Mouse (Mus musculus) c-Kit-positive CD71-positive TER-119-negative erythroid progenitor cells, embryonic 14.5 days (primary cell): ENCODE measurements at regions not wholly inside any gene's neighbourhood (a gene's known extent, or its start where the extent isn't known, plus 50 kb on each side); places are given as distances from the start of the nearest gene placed in this dataset.

ENCODE experiments used
- DNase-seq: peaks from one replicate; pipeline ENCODE4 v3.0.0-alpha.2; 2013; ENCODE audit warnings: low read depth

DNA sequence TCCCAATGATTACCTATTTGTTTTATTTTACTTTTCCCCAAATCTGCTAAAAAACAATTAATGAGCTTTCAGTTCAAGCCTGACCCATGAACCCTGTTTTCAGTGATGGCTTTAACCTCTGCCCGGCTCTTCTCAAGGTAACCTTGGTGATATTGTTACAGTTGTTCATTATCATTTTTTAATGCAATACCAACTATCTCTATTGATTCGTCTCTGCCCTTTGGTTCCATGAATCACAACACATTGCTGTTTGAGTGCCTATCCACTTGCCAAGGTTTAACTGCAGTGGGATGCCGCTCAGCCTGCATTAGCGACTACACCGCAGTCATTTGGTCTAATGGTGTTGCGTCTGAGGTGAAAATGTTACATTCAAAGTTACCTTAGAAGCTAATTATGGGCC, 317.9 kb downstream of the Etnk1 start:
- no peak for DNase-seq

DNA sequence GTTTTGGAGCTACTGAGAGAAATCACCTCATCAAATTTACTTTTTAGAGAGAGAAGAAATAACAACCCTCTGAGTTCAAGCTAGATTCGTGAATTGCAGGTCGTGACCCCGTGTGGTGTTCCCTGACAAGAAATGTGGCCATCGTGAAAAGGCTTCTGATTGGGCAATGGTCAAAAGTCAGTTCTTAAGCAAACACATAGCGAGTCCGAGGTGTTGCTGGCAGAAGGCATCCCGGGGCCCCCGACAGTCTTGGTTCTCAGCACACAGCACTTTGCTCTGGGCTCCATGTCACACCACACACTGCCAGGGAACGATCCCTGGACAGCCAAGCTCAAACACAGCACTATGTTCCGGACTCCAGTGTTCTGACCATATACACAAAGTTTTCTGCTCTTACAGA, 320.0 kb downstream of the Etnk1 start:
- DNase-seq: no peak

DNA sequence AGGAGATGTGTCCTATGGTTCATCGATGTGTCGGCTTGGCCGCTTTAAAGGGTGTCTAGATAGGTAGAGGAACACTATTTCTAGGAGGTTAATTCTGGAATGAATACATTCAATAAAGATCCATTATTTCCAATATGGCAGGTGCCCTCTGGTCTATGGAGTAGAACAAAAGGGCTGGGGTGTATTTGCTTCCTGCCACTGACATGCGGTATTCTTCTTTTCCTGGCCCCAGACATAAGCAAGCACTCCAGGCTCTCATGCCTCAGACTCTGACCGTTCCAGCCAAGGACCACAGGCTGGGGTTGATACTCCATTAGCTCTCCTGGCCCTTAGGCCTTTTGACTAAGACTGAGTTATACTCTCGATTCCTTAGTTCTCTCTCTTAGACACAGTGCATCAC, 323.0 kb downstream of the Etnk1 start:
- DNase-seq: no peak

DNA sequence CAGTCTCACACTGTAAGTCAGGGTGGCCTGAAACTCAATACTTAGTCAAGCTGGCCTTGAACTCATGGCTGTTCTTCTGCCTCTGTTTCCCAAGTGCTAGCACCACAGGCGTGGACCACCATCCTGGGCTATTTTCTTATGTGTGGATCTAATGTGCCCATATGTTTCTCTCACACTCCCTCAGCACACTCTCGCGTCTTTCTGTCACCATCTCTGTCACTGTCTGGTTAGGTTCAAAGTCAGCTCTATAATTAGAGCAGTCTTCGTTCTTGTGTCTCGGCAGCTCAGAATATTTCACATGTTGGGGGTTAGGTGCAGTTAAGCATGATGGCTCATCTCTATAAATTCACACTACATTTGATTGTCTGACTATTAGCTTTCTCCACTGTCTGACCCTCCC, 324.4 kb downstream of the Etnk1 start:
- no peak for DNase-seq

DNA sequence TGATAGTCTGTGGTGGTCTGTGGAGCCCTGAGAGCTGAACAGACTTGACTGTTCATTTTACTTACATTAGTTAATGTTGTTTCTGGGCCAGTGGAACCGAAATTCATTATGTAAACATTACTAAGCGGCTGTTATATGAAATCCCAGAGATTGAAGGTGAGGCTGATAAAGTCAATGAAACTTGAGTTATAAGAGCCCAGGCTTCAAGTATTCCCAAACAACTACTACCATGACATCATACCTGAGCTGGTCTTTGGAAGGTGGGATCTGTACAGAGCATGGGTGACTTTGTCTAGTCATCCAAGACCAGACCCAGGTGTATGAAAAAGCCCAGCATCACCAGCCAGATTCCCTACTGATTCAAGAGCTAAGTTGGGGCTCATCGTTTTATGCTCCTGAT, 326.5 kb downstream of the Etnk1 start:
- no peak for DNase-seq

DNA sequence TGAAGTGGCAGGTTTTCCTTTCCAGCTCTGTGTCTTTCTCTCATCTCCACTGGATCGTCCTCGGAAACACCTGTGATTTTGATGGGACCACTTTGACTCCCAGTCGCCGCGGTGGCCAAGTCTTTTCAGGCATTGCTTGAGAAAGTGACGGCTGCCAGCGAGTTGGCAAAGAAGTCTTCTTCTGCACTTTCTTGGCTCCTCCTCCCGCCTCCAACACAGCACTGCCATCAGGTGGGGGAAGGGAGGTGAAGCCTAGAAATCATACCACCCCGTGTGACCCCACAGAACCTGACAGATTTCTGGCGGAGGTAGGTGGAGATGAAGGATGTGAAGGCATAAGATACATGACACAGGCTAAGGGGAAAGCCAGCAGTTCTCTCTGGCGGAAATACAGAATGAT, 327.3 kb downstream of the Etnk1 start:
- no peak for DNase-seq

DNA sequence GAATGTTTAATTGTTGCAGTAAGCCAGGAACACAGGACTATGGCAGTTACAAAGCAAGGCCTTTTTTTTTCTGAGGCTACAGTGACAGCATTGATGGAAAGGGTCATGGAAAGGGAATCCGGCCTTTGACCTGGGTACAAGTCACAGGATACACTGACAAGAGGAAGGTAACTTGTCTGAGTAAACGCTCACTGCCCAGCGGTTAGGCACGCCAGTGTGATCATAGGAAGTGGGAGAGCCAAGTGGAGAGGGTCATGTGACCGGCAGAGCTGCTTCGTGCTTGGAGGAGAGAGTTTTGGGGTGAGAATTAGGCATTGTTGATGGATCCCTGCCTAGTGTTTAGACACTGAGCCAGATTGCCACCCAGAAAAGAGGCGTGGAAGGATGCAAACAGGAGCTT, 327.9 kb downstream of the Etnk1 start:
- no peak for DNase-seq

DNA sequence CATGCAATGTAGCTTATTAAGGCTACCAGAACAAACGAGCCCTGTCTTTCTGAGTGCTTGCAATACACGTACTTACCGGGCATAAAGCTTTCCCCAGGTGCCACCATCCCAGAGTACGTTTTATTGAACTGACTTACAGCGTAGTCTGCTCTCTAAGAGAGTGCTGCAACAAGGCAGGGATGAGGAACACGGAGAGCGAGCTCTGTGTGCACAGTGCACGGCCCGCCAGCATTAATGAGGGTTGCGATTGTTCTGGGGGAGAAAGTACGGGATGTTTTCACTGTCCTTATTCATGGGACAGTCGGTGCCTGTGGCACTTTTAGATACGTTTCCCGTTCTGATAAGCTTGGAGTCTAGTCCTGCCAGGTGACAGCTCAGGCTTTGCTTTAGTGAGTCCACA, 331.7 kb downstream of the Etnk1 start:
- no peak for DNase-seq

DNA sequence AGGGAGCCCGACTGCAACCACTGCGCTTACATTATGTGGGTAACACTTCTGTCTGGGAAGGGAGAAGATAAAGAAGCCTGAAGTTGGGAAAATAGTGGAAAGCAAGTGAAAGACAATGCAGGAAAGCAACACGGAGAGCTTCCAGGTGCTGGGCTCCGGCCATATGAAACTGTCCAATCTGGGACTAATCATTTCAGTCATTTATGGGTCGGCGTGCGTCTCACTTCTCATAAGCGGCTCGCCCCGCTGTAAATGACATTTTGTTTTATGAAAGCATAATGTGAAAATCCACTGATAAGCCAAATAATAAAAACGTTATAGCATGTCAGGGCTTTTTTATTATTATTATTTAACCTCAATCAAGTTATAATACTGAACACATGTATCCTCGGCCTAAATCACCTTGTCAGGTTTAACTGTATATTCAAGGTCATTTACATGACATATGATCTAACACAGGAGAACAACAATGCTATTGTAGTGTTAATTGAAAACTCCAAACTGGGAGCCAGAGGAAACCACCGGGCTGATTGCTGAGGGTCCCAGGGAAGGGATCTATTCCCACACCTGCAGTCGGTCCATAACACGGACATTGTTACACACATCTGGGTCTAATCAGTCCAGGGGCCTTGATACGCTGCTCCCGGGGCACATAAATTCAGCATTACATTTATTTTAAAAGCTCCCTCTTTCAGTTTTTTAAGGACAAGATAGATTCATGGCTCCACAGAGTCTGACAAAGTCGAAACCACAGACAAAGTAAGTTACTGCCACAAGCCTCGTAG, 332.4 kb downstream of the Etnk1 start:
- no peak for DNase-seq

DNA sequence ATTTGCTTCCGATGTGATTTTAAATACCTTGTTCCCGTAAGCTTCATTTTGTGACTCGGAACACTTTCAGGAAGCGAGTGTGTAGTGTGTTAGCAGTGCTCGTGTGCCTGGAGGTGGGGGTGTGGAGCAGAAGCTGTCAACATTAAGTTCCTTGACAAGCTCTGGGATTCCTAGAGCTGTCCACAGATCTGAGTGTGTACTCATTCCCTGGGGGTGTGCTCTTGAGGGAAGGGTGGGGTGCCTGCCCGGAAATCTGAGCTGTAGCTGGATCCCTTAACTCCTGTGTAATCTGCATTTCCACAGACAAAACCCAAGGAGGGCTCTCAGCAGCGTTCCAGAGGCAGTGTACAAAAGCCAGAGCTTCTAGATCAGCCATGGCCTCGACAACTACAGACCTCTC, 335.8 kb downstream of the Etnk1 start:
- no peak for DNase-seq

DNA sequence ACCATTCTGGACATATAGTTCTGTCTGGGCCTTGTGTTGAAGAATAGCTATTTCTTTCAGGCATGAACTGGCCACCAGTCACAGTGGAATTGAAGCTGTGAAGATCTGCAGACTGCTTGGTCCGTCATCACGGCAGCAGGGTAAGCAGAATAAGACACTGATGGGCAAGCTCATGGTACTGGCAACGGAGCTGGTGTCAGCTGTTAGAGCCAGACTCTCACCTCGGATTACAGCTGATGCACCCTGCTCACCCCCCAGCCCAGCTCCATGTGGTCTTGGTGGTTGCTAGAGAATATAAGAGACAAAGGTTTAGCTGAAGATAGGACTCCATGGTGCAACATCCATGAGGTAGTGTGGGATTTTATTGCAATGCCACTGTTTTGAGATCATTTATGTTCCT, 336.9 kb downstream of the Etnk1 start:
- no peak for DNase-seq

DNA sequence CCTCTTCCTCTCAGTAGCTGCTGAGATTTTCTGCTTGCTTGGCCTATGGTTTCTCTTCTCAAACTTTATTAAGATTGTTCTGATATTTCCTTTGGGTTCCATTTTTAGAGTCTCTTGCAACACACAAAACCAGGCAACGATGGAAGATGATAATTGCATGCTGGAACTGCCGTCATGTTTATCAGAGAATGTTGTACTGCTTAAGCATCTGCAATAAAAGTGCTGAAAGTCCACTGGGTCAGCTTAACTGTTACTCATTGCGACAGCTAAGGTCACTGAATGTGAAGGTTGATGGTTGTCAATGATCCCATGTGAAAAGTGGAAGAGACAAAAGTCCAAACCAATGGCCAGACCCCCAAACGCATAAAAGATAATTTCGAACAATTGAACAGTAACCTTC, 346.4 kb downstream of the Etnk1 start:
- no peak for DNase-seq

DNA sequence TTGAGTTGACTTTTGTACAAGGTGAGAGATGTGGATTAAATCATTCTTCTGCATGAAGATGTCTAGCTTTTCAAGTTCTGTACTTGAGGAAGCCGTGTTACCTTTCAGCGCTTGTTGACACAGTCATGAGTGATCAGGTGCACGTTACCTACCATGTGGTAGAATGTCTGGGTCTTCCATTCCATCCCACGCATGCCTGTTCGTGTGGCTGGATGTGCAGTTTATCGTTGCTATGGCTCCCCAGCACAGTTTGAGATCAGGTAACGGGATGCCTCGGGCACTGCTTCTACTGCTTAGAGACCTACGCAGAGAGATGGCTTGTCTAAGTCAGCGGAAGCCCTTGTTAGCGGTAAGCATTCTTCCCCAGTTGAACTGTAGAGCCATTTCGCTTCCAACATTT, 348.1 kb downstream of the Etnk1 start:
- no peak for DNase-seq

DNA sequence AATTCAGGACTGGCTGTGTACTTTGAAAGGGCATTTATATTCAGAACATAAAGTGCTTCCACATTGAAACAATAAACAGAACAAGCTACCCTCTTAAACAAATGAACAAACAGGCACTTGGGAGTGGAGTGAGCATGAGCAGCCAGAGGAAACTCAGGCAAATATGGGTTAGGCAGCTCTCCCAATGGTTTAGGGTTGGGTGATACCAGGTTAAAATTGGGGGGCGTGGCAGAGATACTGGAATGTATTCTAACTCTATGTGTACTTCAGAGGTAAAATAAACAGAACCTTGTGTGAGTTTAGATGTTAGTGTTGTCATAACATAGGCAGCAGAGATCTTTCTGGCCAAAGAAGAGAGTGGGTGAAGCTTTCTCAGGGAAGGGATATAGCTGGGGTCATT, 349.7 kb downstream of the Etnk1 start:
- no peak for DNase-seq

DNA sequence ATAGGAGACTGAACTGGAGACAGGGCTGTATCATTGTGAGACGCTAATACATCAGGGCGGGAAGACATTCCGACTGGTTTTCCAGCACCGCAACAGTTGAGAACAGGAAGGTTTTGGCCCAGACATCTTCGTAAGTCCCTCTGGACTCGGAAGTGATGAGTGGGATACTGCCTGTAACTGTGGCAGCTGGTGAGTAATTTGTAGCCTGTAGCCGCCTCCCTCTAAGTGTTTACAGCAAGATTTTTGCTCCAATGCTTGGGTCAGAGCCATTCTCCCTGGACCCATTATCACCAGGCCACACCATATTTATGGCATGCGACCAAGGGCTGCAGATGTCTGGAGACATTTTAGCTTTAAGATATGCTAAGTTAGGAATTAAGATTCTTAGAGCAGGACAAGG, 351.5 kb downstream of the Etnk1 start:
- no peak for DNase-seq

DNA sequence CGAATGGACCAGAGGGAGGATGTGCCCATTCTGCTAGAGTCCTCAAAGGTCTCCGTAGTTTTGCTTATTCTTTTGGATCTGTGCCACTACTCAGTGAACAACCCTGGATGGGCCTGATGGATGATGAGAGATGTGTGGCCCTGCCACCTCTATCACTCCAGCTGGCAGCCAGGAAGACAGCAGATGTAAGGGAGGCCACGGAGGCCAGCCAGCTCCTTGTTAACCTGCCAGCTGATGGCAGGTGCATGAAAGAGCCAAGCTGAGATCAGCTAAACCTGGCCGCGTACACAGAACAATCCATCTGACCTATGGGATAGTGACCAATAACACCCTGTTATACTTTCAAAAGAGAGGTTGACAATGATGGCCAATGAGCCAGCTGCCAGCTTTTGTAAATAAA, 352.6 kb downstream of the Etnk1 start:
- DNase-seq: no peak

DNA sequence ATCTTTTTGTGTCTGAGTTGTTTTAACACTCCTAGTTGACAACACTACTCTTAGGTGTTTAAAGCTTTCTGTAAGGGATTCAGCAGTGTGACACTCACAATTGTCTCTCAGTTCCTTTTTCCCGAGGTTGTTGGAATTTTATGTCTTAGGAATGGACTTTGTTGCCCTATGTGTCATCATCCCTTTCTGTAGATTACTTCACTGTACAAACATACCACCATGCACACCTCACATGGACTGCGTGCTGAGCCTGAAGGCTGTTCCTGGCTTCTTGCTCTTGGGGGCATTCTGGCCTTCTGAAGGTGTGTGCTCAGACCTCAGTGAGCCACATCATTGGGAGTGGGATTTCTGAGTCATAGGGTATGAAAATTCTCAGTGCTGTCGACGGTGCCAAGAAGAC, 358.1 kb downstream of the Etnk1 start:
- DNase-seq: no peak

DNA sequence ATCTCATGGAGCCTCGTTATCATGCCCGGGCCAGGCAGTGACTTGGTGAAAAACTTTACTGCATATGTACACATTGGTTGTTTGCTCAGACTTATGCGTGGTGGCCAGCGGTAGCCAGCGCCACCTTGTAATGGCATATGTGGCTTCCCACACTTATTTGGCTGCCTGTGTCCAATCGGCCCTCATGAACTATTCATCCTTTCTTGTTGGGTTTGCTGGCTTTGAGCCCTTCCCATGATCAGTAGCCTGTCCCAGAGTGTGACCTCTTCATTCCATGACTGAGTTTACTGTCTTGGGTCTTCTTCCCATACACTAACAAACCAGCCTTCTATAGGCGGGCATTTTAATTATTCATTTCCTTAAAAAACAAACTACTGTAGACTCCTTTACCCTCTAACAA, 361.9 kb downstream of the Etnk1 start:
- no peak for DNase-seq

DNA sequence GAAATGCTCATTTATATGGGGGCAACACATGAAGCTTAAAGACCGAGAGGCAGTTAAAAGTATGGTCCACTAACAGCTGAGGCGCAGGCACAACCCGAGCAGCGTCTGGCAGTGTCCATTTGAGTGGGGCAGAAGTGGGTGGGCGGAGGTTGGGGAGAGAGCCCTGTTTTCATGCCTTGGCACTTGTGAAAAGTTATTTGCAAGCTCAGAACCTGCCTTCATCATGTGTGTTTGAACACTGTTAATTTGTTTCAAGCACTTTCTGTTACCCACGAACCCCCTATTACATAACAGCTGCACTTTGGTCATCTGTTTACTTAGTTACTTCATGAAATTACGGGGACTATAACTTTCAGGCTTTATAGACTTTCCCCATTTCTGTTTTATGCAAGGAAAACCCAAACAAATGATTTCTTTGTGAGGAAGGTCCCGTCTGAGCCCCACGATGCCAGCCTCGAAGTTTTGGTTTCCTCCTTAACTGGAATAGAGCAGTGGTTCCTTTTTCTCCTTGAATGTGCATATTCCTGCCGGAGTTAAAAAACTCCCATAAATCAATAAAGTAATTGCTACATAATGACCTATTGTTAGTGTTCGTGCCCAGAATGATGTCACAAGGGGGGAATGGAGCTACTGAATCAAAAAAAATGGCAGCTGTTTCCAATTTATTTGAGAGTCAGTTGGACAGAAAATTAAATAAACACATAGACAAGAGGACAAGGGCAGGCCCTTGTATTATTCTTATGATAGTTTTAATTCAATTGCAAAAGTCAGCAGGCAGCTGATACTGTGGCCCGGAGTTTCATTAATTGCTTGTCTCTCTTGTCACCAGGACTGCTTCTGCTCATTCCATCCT, 363.6 kb downstream of the Etnk1 start:
- no peak for DNase-seq

DNA sequence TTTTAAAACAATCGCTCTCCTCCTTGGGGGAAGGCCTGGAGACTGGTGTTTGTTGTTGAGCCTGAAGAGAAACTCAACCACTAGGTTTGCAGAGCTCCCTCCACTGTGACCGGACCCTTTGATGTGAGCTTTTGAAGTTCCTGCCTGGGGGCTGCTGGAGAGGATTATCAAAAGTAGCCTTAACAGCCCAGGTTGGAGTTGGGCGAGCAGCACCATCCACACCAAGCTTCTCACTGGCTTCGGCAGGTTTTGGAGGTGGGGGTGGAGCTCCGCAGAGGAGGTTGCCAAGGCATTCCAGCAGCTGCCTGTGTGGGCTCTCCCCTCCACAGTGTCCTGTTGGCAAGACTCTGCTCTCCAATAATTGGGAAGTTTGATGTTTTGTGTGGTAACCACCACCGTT, 364.5 kb downstream of the Etnk1 start:
- DNase-seq: no peak

DNA sequence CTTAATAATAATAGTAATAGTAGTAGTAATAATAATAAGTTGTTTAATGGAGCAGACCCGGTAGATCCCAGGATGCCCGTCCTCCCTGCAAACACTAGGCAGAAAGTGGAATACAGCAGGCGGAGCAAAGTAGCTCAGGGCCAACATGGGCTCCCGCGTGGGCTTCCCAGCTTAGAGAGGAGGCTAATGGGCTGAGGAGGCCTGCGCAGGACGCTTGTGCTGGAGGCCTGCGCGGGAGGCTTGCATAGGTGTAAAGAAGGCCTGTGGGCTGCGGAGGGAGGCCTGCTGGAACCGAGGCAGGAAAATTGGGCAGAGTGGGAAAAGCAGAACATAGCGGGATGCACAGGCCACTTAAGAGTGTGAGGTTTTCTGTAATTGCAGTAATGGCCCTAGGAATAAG, 365.4 kb downstream of the Etnk1 start:
- DNase-seq: no peak

DNA sequence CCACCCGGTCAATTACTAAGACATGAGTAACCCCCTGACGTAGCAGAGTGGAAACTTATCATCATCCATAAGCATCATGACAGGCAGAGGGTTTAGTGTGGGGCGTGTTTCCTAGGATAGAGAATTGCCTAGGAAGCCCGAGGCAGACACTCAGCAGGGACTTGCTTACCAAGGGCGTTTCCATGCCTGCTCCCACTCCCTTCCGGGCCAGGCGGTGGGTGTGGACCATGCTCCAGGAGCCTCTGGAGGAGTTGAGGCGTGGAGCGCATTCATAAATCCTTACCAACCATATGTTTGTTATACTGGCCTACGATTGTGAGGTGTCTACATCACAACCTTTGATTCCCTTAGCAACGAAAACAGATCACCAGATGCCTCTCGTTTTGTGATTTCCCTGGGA, 368.2 kb downstream of the Etnk1 start:
- no peak for DNase-seq

DNA sequence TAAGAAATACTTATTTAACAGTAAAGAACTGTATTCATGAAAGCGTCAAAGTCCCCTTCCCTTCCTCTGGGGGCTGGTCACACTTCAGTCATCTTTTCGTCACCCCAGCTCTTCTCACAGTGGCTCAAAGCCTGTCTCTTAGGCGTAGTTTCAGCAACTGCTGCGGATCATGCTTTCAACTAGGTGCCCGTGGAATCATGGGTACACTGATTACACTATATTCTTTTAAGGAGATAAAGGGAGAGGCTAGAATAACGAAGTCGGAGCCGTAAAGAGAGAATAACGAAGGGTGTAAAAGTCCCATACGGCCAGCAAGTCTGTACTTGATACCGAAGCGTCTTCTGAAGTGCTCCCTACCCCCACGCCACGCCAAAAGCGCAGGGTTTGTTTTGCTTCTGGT, 368.7 kb downstream of the Etnk1 start:
- DNase-seq: no peak
